Comparison of ENCODE assay signal across 8 mouse cellular contexts in genomic region chr6:117862899-117863620, GRCm38 (mm10). TPM values are rescaled to one million over a fixed set of nuclear protein-coding genes. Genes with fewer than 3 reads are reported as not detected.
A peak's percentile ranks its signal among the peaks of the same experiment; 100 is the strongest.
DNase-seq lines count a peak whose midpoint lies in the region; ATAC-seq and TF ChIP-seq lines count a peak whose summit lies in the region.

No protein-coding gene starts in this region.

- peak overlapping the region; percentile 78 for H3K9ac ChIP-seq in ES-Bruce4 (ENCODE audit: low read depth, poor library complexity, severe bottlenecking)
- peak overlapping the region; percentile 72 for H3K9ac ChIP-seq in neural tube, embryonic 14.5 days (replicated peaks; ENCODE audit: low read depth, low read length)

- no peaks in the 10 kb centered on the region for H3K4me1 ChIP-seq in ES-Bruce4 (ENCODE audit: control insufficient read depth, insufficient read depth, low read length)
- no peaks in the 10 kb centered on the region for H3K4me1 ChIP-seq in neural tube, embryonic 14.5 days (ENCODE audit: control insufficient read depth, insufficient read depth, low read length)

- intact Hi-C loops in heart, postnatal 10 days (cut with DNase I), result no loop called here

- H3K27ac ChIP-seq in ES-Bruce4 (ENCODE audit: insufficient read depth, low read length), result no peak overlapping the region
- peak overlapping the region; percentile 10; the same call in 1 of the 2 replicates for H3K27ac ChIP-seq in neural tube, embryonic 14.5 days (ENCODE audit: low read depth, low read length)

- H3K4me3 ChIP-seq in ES-Bruce4 (ENCODE audit: low read depth, low read length), result peak overlapping the region; percentile 72
- peak overlapping the region; percentile 56 for H3K4me3 ChIP-seq in neural tube, embryonic 14.5 days (ENCODE audit: low read depth, low read length)

- no peaks in the 10 kb centered on the region for H3K36me3 ChIP-seq in ES-Bruce4 (ENCODE audit: control insufficient read depth, insufficient read depth, low read length, poor library complexity, severe bottlenecking)
- no peaks in the 10 kb centered on the region for H3K36me3 ChIP-seq in neural tube, embryonic 14.5 days (ENCODE audit: control insufficient read depth, insufficient read depth, low read length)

- ATAC-seq in neural tube, embryonic 14.5 days (ENCODE audit: low read depth), result peak; percentile 94

- H3K9me3 ChIP-seq in ES-Bruce4 (replicated peaks; ENCODE audit: control insufficient read depth, insufficient read depth, low read length, poor library complexity, severe bottlenecking), result no peaks in the 10 kb centered on the region
- H3K9me3 ChIP-seq in neural tube, embryonic 14.5 days (ENCODE audit: control insufficient read depth, low read length), result no peaks in the 10 kb centered on the region

- peak; percentile 46 for DNase-seq in brain, embryonic 18.5 days (ENCODE audit: low read depth, low spot score)
- peak; percentile 16 for DNase-seq in fibroblast of lung, adult 2 months (ENCODE audit: low read depth)
- peak; percentile 26 to 55 for DNase-seq in heart, postnatal 10 days
- DNase-seq in kidney, postnatal 4 days, result peak; percentile 70 to 75
- DNase-seq in lung, adult 18-20 months, result peak; percentile 40 to 52
- DNase-seq in thymus, adult 18-20 months, result peak; percentile 39 to 50

- H3K27me3 ChIP-seq in ES-Bruce4 (ENCODE audit: control insufficient read depth, insufficient read depth, low read length, poor library complexity, severe bottlenecking), result no peaks in the 10 kb centered on the region
- no peaks in the 10 kb centered on the region for H3K27me3 ChIP-seq in neural tube, embryonic 14.5 days (ENCODE audit: control insufficient read depth, insufficient read depth, low read length)

- TF ChIP-seq EP300 in ES-Bruce4 (IDR thresholded peaks at IDR 0.05; ENCODE audit: insufficient read depth, low read depth, low read length), result no peak

- no peak for TF ChIP-seq CTCF in ES-Bruce4 (IDR thresholded peaks at IDR 0.05; ENCODE audit: low read depth, low read length)

- H3K4me2 ChIP-seq in neural tube, embryonic 14.5 days (ENCODE audit: low read depth, low read length), result peak overlapping the region; percentile 88

- WGBS in neural tube, embryonic 14.5 days, result 1% methylated on average over 26 of the region's 26 CpGs

- TF ChIP-seq POLR2A in ES-Bruce4 (IDR thresholded peaks at IDR 0.05; ENCODE audit: insufficient read depth, low read length), result peak; percentile 63

RNA-seq across cellular contexts. Expression of gene Zfp239, which starts 1.2 kb away (rescaled TPM):
- polyA plus RNA-seq in ES-Bruce4 (2011; ENCODE audit: insufficient read depth, insufficient read length, low read depth, missing spikeins), result 8.8 and 9.4 TPM in 2 replicates
- under 1 TPM; 0.41 to 0.57 TPM for total RNA-seq in heart, postnatal 10 days (2021)
- polyA plus RNA-seq in neural tube, embryonic 14.5 days (2014; fragmentation: Nextera tagmentation; extraction: Ambion mirVana), result 13.3 and 14.9 TPM in 2 replicates

RNA-seq across cellular contexts. Expression of gene Zfp637, which starts 22.1 kb away (rescaled TPM):
- polyA plus RNA-seq in ES-Bruce4 (2011; ENCODE audit: insufficient read depth, insufficient read length, low read depth, missing spikeins), result 9.5 TPM in 2 replicates
- total RNA-seq in heart, postnatal 10 days (2021), result 10 to 100 TPM; 33.0 to 45.2 TPM
- polyA plus RNA-seq in neural tube, embryonic 14.5 days (2014; fragmentation: Nextera tagmentation; extraction: Ambion mirVana), result 147 and 150 TPM in 2 replicates

RNA-seq across cellular contexts. Expression of gene Hnrnpf, which starts 37.1 kb away (rescaled TPM):
- 1,007 and 1,035 TPM in 2 replicates for polyA plus RNA-seq in ES-Bruce4 (2011; ENCODE audit: insufficient read depth, insufficient read length, low read depth, missing spikeins)
- 100 to 1,000 TPM; 351 to 364 TPM for total RNA-seq in heart, postnatal 10 days (2021)
- polyA plus RNA-seq in neural tube, embryonic 14.5 days (2014; fragmentation: Nextera tagmentation; extraction: Ambion mirVana), result 187 and 245 TPM in 2 replicates

Comparison
In these comparisons a context has a peak if more than half of its experiments do, and no peak if none do; other contexts are left out.
1. DNase-seq: peak in every context shown above with its lines; median percentile 72 in kidney, postnatal 4 days; 46 in brain, embryonic 18.5 days; 46 in lung, adult 18-20 months; 44 in thymus, adult 18-20 months; 40 in heart, postnatal 10 days; 16 in fibroblast of lung, adult 2 months.
2. RNA of gene Zfp637, which starts 22.1 kb away (polyA plus RNA-seq): 147 to 150 TPM in neural tube, embryonic 14.5 days; 9.5 TPM in ES-Bruce4; every median in the first group is over 10 times any median in the second.